Mouse (Mus musculus) brain, embryonic 14.5 days (tissue): ENCODE data around the gene Adgrg4.

Experiments
- CTCF ChIP-seq: fragments of 200-500 bp; IDR thresholded peaks from 2 replicates; pipeline ENCODE4 v1.5.1; 2012; ENCODE audit warnings: inconsistent platforms, mild to moderate bottlenecking, moderate library complexity, borderline replicate concordance; ENCODE audit not compliant: insufficient read depth, insufficient read length; ENCODE audit errors: extremely low read depth
- POLR2A ChIP-seq: fragments of 200-500 bp; IDR thresholded peaks from 2 replicates; pipeline ENCODE4 v1.6.1; 2012; ENCODE audit warnings: mild to moderate bottlenecking, inconsistent platforms, borderline replicate concordance; ENCODE audit not compliant: poor library complexity, insufficient read depth, insufficient read length, severe bottlenecking; ENCODE audit errors: extremely low read depth

- TF ChIP-seq POLR2A (no peak), CTCF (no peak)
These were observed 48.0 kb upstream of the Adgrg4 start, which contains the start of gene Map7d3 for GRCm38 (mm10) chrX:56821765-56822603.
